Mouse (Mus musculus): Measurements from ENCODE around the gene Topors.

Gene Topors

DNA sequence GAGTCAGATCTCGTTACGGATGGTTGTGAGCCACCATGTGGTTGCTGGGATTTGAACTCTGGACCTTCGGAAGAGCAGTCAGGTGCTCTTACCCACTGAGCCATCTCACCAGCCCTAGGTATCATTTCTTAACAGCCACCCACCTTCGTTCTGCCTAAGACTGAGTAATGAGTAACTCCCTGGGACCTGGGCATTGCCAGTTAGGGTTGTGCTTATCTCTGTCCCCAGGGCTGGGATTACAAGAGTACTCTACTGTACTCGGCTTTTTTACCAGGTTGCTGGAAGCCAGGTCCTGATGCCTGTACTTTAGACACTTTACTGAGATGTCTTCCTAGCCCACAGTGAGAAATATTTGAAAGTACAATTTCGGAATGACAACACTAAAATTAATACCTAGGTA, 57.5 kb downstream of the Topors start:
- no peak for DNase-seq (ENCODE audit: extremely low read depth, low read depth)
